Mouse (Mus musculus) frontal cortex, postnatal 25 days (tissue): ENCODE data around the gene Supt3.

Source experiments
- DNase-seq, 2 experiments: peaks; one replicate each; pipeline ENCODE4 v3.0.0; 2022; ENCODE audit warnings: low spot score in 2 of 2

Gene Supt3

DNA sequence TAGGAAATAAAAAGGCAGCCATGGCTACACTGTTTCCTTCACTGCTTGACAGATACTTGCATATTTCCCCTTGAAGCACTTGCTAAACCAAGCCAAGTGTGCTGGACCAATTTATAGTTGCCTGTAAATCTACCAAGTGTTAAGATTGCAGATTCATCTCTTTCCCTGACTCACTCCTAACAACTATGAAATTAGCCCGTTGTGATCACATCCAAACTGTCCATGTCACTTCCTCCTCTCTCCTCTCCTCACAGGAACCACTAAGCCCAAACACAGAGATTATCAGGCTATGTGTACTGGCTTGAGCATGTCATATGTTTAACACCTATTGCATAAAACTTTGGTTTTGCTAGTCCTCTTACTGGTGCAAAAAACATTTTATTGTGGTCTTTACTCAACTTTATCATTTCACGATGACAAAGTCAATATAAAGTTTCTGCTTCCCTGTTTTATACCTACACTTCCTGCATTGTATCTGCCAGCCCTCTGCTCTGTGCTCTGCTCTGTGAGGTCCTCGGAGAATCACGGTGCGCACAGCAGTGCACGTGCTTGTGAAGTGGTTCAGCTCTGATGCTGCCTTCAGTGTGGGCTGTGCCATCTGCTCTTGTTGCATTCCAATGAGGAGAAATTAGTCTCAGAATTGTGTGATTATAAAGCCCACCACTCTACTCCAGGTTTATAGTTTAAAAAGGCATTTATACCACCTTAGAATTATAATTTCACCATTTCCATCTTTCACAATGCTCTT is 186.3 kb downstream of the Supt3 start:
- DNase-seq = no peak

DNA sequence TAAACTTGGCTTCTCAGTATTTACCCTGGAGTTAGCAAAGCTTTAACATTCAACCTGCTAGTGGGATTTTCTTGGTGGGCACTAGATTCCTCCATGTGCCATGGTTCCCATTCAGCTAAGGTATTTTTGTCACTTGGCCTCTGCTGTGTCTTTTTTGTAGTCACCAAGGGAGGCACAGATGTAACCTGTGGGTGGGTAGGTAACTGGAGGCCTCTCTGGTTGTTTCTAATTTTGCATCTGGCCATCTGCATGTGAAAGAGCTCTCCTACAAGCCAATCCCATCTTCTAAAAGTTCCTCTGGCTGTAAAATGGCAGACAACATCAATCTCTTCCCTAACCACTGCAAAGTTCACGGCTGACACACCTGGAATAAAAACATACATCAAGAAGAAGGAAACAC is 190.2 kb downstream of the Supt3 start:
- DNase-seq = no peak

DNA sequence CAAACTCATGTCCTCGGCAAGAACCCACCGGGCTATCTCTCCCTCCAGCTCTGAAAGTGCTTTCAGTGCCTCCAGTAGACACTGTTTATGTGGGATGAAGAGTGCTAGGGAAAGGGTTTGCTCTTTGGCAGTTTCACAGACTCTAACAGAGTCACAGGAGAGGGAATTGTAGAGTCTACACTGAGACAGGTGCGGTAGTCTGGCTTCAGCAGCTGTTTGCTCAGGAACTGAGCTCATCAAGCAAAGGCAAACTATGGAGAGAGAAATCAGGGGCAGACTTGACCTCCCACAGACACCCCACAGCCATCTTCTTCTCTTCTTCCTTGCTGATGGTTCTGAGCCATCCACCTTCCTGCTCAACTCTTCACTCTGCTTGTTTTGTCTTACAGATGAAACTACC is 193.3 kb downstream of the Supt3 start:
- DNase-seq = no peak

DNA sequence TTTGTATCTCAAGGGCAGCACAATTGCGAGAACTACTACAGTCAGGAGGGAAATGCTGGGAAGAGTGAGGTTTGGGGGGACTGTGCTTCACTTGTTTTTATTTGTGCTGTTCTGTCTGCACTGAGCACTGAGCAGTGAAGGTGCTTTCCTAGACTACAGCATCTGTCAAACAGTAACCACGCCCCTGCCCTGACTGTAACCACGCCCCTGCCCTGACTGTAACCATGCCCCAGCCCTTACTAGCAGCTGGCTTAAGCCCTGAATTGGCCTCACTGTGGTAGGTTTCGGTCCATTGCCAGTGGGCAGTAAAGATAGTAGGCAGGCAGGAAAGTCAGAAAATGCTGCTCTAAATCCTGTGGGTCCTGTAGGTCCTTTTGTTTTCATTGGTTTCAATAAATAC is 196.5 kb downstream of the Supt3 start:
- DNase-seq = no peak

DNA sequence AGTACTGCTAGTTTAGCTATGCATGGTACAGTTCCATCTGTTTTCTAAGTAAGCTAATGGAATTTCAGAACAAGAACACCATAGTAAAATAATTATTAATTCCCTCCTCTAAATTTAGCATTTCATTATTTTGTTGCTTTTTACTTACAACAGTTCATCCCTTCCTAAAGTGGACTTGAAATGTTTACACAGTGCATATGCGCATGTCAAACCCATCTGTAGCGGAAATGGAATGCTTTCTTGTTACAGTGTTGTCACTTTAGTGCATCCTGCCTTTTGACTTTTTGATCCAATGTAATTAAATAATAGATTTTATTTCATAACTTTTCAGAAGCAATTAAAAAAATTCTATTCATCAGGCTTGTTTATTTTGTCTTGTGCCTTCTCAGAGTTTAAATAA is 200.7 kb downstream of the Supt3 start:
- DNase-seq = no peak

DNA sequence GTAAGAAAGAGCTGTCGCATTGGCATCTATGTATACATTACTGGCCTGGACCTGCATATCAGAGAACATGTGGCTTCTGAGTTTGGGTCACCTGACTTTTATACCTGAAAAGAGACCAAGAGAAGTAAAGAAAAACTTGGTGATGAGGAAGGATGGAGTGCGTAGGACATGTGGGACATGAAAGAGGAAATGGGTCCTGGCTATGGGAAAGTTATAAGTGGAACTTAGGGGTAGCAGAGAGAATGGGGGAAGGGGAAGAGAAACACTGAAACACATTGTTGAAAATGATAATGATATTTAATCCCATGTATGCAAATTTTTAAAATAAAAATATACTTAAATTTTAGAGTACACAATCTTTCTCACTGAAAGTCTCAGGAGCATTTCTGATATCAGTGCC is 211.0 kb downstream of the Supt3 start:
- DNase-seq = no peak

DNA sequence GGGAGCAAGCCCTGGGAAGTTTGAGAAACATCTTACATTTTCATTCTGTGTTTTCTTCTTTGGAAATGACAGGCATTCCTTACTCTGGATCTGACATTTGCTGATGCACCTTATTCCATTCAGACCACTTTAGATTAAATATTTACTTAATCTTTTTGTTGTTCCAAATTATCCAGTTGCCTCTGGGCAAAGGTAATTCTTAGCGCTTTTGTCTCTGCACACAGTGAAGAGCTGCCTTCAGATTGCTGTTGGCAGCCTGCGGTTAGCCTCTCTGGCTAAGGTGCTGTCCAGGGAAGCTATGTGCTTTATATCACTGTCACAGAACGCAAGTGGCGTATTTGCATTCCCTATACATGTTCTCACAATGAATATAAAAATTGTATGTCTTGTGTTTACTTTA is 226.4 kb downstream of the Supt3 start:
- no peak for DNase-seq

- no peak for DNase-seq
Measured at GRCm38 (mm10) chr17:45004477-45005170, 227.7 kb downstream of the Supt3 start.

DNA sequence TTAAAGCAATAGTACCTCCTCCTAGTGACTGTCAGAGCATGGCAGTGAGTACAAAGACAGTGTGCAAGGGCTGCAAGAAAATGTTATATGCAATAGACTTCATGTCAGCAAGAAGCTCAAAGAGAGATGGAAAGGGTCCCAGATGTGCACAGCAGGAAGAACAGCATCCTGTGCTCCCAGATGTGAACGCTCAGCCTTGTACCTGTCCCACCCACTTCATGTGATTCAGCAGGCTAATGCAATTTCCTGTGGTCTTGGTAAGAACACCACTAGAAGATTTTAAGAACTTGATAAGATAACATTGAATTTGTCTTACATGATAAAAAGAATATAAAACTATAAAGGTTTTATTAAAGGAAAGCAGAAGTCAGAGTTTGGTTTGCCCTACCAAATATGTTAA is 230.5 kb downstream of the Supt3 start:
- DNase-seq = no peak

DNA sequence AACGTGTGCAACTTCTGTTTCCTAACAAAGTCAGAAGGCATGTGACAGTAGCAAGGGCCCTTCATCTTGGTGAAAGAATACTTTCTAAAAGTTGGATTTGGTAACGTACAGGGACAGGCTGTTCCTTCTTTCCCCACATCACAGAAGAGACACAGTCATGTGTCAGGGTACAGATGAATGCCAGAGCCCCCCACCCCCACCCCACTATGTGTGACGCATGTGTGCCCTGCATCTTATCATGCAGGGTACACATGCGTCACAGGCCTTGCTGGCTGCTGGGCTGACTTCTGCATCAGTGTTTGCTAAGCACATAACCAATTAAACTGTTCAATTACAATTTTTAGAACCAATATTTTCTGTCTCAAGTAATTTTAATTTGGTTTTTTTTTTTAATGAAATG is 231.7 kb downstream of the Supt3 start:
- DNase-seq = no peak

GRCm38 (mm10) chr17:45010409-45010808 is 233.5 kb downstream of the Supt3 start:
- no peak for DNase-seq

- no peak for DNase-seq
Measured at GRCm38 (mm10) chr17:45016746-45017145, 239.8 kb downstream of the Supt3 start.

GRCm38 (mm10) chr17:45020155-45020930 is 243.4 kb downstream of the Supt3 start:
- no peak for DNase-seq

DNA sequence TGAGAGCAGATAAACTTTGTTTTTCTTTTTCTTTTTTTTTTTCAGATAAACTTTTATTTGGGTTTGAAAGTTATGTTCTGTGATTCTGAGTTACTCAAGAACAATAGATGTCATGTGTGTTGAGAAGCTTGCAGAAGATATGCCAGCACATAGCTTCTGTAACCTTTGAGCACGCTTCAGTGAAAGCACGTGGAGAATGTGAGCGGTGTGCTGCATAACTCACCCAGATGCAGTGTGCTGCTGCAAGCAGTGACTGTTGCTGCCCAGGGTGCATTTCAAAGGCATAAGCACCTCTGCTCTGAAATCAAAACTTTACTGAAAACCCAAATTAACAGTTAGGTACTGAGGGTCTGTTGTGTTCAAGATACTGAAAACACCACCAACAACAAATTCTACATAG is 251.5 kb downstream of the Supt3 start:
- no peak for DNase-seq

- no peak for DNase-seq
Measured at GRCm38 (mm10) chr17:45029106-45029505, 252.2 kb downstream of the Supt3 start.

DNA sequence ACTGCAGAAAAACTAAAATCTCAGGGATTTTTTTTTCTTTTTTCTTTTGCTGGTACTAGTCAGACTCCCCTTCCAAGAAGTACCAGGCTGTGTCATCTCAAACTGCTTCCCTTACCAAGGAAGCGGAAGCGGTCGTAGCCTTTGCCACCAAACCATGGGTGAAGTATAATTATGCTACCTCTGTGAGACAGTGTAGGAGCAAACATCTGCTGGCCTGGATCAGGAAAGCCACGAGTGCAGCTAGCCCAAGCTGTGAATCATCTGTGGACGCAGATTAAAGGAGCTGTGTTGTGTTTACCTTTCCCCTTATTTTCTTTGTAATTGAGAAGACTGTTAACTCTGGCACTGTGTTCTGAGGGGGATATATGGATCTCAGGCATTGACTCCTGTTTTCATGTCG is 255.3 kb downstream of the Supt3 start:
- no peak for DNase-seq

- DNase-seq = no peak
Measured at GRCm38 (mm10) chr17:45033617-45034016, 256.7 kb downstream of the Supt3 start.

DNA sequence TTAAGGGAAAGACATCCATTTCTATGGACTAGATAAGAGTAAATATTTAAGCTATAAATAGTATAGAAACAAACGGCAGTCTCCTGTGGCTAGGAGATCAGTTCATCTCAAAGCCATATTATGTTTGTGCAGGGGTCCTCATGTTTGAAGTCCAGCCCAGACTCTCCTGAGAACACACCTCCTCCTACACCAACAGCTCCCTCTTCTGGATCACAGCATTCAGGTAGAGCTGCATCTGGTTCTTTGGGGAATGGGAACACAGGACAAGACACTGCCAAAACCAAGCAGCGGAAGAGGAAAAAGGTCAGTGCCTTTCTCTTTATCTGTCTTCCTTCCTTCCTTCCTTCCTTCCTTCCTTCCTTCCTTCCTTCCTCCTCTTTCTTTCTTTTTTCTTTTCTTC is 264.1 kb downstream of the Supt3 start:
- no peak for DNase-seq

DNA sequence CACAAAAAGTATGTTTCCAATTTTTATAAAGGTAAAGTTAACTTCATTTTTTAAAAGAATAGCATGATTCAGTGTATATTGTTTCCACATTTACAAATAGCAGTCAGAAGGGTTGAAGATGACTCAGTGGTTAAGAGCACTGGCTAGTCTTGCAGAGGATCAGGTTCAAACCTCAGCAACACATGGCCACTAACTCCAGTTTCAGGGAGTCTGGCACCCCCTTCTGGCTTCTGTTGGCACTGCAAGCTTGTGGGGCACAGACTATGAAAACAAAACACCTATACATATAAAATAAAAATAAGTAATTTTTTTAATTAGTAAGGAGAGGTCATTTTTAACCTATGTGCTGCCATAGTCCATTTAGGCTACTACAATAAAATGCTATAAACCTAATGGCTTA is 268.9 kb downstream of the Supt3 start:
- DNase-seq = no peak

DNA sequence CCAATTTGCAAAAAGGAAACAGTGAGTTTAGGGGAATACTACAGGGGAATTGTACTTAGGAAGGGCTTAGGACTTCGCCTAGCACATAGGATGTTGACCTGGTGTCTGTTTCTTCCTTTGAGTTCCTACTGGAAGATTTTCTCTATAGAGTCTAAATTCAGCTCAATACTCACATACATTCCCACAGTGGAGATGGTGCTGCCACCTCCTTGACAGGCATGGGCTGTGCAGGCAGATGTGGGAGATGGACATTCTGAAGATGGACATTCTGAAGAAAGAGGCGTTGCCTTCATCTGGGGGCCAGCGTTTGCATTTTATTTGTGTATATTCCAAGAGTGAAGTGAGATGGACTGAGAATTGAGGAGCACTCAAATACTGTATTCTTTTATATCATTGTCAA is 269.6 kb downstream of the Supt3 start:
- DNase-seq = no peak

DNA sequence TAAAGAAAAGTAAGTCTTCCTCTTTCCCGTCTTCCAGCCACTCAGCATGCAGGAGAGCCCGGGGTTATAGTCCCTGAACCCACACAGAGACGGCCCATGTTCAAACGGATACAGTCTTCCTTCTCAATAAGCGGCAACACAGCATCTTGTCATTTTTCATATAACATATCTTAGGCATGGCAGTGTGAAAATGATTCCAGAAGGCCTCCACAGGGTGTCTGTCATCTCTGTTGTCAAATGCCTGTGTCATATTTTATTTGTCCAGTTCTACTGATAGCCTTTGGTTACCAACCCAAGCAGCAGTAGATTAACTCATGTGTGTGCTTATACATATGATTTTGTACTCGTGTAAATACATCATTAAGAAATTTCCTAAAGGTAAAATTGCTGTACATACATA is 270.3 kb downstream of the Supt3 start:
- DNase-seq = no peak

DNA sequence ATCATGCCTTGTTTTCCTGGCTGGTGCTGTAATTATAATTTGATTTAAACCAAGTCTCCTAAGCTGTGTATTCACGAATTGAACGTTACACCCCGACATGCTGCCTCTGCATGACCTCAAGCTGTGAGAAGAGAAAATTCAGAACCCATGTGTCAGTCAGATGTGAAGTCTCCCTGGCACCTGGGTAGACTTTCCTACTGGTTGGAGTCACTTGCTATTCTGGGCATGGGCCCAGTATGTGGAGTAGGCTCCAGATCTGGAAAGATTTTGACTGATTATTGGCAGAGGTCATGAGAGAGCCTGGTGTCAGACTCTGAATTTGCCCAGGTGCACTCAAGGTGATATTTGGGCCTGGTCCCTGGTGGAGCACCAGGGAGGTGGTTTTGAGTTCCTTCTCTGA is 275.0 kb downstream of the Supt3 start:
- DNase-seq = no peak

DNA sequence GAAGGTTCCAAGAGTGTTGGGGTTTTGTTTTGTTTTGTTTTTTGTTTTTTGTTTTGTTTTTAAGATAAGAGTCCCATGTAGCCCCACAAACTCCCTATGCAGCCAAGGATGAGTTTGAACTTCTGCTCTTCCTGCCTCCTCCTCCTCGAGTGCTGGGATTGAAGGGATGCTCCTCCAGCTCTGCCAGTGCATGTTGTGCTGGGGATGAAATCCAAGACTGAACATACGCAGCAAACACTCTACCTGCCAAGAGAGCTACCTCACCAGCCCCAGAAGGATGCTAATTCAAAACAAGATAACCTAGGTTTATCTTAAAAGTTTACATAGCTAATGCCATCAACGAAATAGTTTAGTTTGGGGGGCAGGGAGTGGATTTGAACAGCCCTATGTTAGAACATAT is 276.4 kb downstream of the Supt3 start:
- DNase-seq = no peak
